Mouse (Mus musculus) liver, embryonic 12.5 days (tissue): ENCODE measurements around the gene Slc9b1. TPM values are rescaled to one million over a fixed set of nuclear protein-coding genes. Genes with fewer than 3 reads are reported as not detected.

ENCODE experiments used
- ATAC-seq: fragments of 200-750 bp; cut with Nextera tagmentation; 2 replicates; pipeline ENCODE4 v1.8.0; 2017; ENCODE audit warnings: moderate number of reproducible peaks, mild to moderate bottlenecking, moderate library complexity
- H3K27ac ChIP-seq: fragments of 300-500 bp; sonication (generic); 2 replicates; pipeline ENCODE4 v1.5.1; 2016; ENCODE audit warnings: mild to moderate bottlenecking
- H3K27me3 ChIP-seq: fragments of 300-500 bp; sonication (generic); replicated peaks from 2 replicates; pipeline ENCODE4 v1.6.1; 2016; ENCODE audit warnings: mild to moderate bottlenecking, moderate library complexity
- H3K36me3 ChIP-seq: fragments of 300-500 bp; sonication (generic); 2 replicates; pipeline ENCODE4 v1.6.1; 2016; ENCODE audit warnings: mild to moderate bottlenecking, moderate library complexity
- H3K4me1 ChIP-seq: fragments of 300-500 bp; sonication (generic); 2 replicates; pipeline ENCODE4 v1.6.1; 2016
- H3K4me2 ChIP-seq: fragments of 300-500 bp; sonication (generic); 2 replicates; pipeline ENCODE4 v1.6.1; 2016; ENCODE audit warnings: mild to moderate bottlenecking, moderate library complexity
- H3K4me3 ChIP-seq: fragments of 300-500 bp; sonication (generic); 2 replicates; pipeline ENCODE4 v1.5.1; 2016; ENCODE audit warnings: mild to moderate bottlenecking, moderate library complexity
- H3K9ac ChIP-seq: fragments of 300-500 bp; sonication (generic); 2 replicates; pipeline ENCODE4 v1.6.1; 2016; ENCODE audit warnings: mild to moderate bottlenecking, moderate library complexity
- H3K9me3 ChIP-seq: fragments of 300-500 bp; sonication (generic); replicated peaks from 2 replicates; pipeline ENCODE4 v1.6.1; 2016; ENCODE audit warnings: mild to moderate bottlenecking, moderate library complexity
- WGBS: fragments of 180-500 bp; shearing (Covaris S2); methylation state at CpG from one replicate; pipeline ENCODE4 v1.1.7; 2016; ENCODE audit not compliant: insufficient replicate concordance; 5-methylcytosine and 5-hydroxymethylcytosine counted together
- polyA plus RNA-seq: library from polyadenylated mRNA; unstranded; fragments of >200 nt; fragmentation: Nextera tagmentation; extraction: Ambion mirVana; gene quantifications from 2 replicates; pipeline ENCODE4 v1.2.1, GENCODE M21; 2016

The Slc9b1 gene
- polyA plus RNA-seq, 1 experiment from 2014 or later: 0.07 TPM

DNA sequence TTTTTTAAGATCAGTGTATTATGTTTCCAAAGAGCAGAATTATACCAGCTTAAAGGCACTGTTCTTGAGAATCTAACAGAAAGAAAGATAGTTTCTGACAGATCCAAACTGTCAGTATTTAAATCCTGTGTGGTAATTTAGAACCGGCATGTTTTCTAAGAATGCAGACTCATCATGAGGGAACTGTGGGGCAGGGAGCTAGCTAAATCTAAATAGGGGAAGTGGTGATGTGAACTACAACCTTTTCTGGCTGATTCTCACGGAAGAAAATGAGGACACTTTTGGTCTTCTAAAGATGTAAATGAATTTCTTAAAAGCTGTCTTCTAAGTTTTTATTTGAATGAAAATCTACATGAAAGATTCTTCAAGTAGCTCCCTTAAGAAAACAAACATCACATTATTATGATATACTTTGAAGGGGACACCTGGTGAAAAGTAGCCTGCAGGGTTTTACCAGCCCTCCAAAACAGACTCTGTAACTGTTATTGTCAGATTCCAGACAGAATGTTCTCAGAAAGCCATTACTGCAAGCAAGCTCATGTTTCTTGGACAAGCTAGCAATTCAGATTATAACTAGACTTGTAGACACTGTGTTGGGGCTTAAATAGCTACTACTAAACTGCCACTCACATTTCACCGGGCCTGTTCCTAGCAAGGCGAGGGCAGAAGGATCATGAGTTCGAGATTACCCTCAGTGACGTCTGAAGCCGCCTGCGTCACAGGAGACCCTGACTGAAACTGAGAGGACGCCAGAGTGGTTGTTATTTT, 72.9 kb downstream of the Slc9b1 start:
- no peak for ATAC-seq
- Histone ChIP-seq H3K4me2 (peak overlapping the region; percentile 79), H3K36me3 (peaks cover 21% of the 10 kb centered on the region), H3K27ac (peak overlapping the region; percentile 78), H3K4me1 (peaks cover 35% of the 10 kb centered on the region), H3K27me3 (no peaks in the 10 kb centered on the region), H3K9ac (peak overlapping the region; percentile 86; the same call in 1 of the 2 replicates), H3K4me3 (peak overlapping the region; percentile 84; the same call in 1 of the 2 replicates), H3K9me3 (no peaks in the 10 kb centered on the region)
- WGBS: 55% methylated on average over 9 of the region's 9 CpGs

DNA sequence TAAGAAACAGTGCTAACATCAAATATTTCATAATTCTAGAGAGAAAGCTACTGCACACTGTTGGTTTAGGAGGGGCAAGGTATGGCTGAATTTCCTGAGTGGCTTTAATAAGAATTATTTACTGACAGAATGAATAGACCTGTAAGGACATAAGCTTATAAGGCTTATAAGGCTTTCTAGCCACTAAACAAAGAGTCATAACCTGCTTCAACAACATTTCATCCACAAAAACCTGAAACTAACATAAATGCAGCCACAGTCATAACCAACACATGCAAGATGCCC, 73.4 kb downstream of the Slc9b1 start:
- peaks cover 35% of the 10 kb centered on the region for H3K4me1 ChIP-seq
- no peaks in the 10 kb centered on the region for H3K27me3 ChIP-seq
- peak overlapping the region; percentile 86 for H3K9ac ChIP-seq
- no peaks in the 10 kb centered on the region for H3K9me3 ChIP-seq
- H3K4me3 ChIP-seq: peak overlapping the region; percentile 84
- peaks cover 20% of the 10 kb centered on the region for H3K36me3 ChIP-seq
- ATAC-seq: no peak
- H3K4me2 ChIP-seq: peak overlapping the region; percentile 79
- peak overlapping the region; percentile 78 for H3K27ac ChIP-seq

DNA sequence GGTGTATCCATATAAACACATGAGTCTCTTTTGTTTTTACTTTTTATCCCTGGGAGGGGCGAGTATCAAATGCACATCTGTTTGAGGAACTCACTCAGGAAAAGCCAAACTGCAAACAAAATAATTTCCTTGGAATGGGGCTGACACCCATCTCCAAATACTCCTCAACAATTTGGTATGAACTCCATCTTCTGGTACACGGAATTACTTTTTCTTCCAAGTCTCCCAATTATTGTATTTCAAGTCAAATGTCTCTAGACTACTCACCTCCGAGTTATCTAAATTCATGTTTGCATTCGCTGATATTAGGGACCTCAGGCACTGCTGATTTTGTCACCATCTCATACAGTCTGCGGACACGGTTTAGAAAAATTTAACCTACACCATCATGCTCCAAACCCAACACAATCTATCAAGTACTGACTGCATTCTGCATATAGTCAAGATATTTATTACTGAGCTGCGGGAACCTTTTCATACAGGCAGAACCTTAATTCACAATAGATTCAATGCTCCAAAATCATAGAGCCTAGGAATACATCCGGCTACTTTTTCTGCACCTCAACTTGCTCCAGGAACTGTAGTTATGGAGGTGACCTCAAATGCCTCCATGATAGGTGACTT, 74.5 kb downstream of the Slc9b1 start:
- H3K36me3 ChIP-seq: peaks cover 14% of the 10 kb centered on the region; the same call in 1 of the 2 replicates
- no peak for ATAC-seq
- H3K4me3 ChIP-seq: peak overlapping the region; percentile 84
- peak overlapping the region; percentile 79 for H3K4me2 ChIP-seq
- peak overlapping the region; percentile 86 for H3K9ac ChIP-seq
- peak overlapping the region; percentile 92 for H3K27ac ChIP-seq
- H3K4me1 ChIP-seq: peaks cover 35% of the 10 kb centered on the region
- WGBS: 10% methylated on average over 8 of the region's 8 CpGs
- H3K27me3 ChIP-seq: no peaks in the 10 kb centered on the region
- H3K9me3 ChIP-seq: no peaks in the 10 kb centered on the region

DNA sequence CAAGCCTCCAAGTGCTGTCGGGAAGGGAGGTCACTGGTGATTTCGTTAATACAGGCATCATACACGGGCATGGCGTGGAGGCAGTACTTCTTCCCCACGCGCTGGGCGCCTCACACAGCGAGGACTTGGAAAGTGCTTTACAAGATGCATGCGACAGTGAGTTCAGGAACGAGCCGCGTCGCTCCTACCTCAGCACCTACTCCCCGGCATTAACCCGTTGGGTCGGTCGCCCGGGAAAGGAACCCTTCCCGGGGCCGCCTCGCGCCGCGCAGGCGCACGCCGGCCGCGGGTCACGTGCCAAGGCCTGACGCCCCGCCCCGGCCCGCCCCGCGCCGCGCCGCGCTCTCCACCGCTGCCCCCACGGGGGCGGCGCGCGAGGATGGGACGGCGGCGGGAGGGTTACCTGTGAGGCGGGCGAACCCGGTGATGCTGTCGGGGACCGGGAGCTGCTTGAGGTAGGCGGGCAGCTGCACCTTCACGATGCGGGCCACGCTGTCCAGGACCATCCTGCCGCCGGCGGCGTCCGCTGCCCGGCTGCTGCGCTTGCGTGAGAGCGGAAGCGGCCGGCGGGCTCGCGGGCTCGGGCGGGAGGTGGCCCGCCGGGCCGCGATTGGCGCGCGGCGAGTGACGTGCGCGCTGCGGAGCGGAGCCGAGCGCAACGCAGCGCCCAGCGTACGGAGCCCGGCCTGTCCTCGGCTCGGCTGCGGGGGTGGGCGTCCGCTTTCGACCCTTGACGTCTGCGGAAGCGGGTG, 75.2 kb downstream of the Slc9b1 start:
- ATAC-seq: peak; percentile 96
- Histone ChIP-seq H3K4me1 (peaks cover 29% of the 10 kb centered on the region), H3K4me2 (peak overlapping the region; percentile 79), H3K27me3 (no peaks in the 10 kb centered on the region), H3K9ac (peak overlapping the region; percentile 86), H3K9me3 (no peaks in the 10 kb centered on the region), H3K4me3 (peak overlapping the region; percentile 84), H3K27ac (peak overlapping the region; percentile 92), H3K36me3 (peaks cover 8% of the 10 kb centered on the region; the same call in 1 of the 2 replicates)
- under 1% methylated on average over 81 of the region's 103 CpGs for WGBS

DNA sequence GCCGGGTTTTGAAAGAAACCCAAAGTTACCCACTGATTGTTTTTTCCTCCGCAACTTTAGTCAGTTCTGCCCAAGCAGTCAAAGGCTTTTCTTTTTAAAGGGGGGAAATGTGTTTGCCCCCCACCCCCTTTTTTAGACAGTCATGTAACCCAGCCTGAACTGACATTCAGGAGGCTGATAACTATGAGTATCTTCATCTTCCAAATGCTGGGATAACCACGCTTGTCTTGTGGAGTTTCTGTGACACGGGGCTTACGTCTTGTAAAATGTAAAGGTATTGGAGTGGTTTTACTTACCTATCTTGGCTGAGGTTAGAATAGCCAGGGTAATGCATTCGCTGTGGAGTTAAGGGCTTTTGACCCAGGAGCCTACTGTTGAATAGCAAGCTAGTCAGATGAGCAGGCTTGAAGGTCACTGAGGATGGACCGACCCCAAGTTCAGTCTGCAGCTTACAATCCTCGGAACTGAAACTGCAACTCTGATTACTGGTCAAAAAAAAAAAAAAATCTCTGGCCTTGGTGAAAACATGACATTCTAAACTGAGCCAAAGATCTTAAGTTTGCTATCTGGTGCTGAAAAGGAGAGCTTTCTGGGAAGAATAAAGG, 75.9 kb downstream of the Slc9b1 start, which contains the start of gene Cisd2:
Gene Cisd2 (minus strand): TSS at position 318 of the 605 bp plus-strand sequence.
- Histone ChIP-seq H3K9me3 (no peaks in the 10 kb centered on the region), H3K4me3 (peak within 1 kb of the TSS; percentile 84), H3K9ac (peak within 1 kb of the TSS; percentile 86), H3K36me3 (peaks cover 14% of the 10 kb centered on the region), H3K4me1 (peaks cover 29% of the 10 kb centered on the region), H3K27ac (peak within 1 kb of the TSS; percentile 92), H3K27me3 (no peaks in the 10 kb centered on the region), H3K4me2 (peak within 1 kb of the TSS; percentile 79)
- peak; percentile 8; the same call in 1 of the 2 replicates for ATAC-seq
- 2% methylated on average over 8 of the region's 8 CpGs for WGBS

DNA sequence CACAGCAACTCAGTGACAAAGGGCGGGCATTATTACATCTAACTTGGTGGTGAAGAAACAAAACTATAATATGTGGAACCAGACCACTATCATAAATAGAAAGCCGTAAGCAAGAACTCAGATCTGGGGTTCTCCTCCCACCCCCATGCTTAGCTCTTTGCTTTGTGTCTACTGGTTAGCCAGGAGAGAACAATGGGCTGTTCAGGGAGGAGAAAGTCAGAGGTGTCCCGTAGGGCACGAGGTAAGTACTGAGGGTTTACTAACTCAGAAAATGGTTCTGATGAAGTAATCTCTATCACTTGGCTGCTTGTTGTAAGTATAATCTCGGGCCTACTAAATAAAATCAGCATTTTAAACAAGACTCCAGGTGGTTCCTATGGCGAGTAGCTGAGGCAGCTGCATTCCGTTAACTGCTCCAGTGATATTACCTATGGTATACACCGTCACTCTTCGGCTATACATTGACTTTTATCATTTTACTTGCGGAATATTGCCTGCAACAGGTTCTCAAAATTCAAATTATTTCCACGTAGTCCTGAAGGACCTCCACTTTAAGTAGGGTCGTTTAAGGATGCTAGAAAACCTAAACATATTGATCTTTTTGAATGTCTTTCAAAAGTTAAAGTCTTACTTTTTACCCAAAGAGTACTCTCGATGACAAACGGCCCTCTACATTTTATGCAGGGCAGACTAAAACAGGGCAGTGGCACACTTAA, 89.2 kb downstream of the Slc9b1 start:
- peak overlapping the region; percentile 74 for H3K9ac ChIP-seq
- H3K9me3 ChIP-seq: no peaks in the 10 kb centered on the region
- H3K36me3 ChIP-seq: peaks cover 12% of the 10 kb centered on the region; the same call in 1 of the 2 replicates
- WGBS: 59% methylated on average over 14 of the region's 14 CpGs
- peaks cover 23% of the 10 kb centered on the region for H3K4me1 ChIP-seq
- no peaks in the 10 kb centered on the region for H3K27me3 ChIP-seq
- H3K4me2 ChIP-seq: peak overlapping the region; percentile 81
- ATAC-seq: no peak
- peak overlapping the region; percentile 78 for H3K4me3 ChIP-seq
- H3K27ac ChIP-seq: peak overlapping the region; percentile 76

DNA sequence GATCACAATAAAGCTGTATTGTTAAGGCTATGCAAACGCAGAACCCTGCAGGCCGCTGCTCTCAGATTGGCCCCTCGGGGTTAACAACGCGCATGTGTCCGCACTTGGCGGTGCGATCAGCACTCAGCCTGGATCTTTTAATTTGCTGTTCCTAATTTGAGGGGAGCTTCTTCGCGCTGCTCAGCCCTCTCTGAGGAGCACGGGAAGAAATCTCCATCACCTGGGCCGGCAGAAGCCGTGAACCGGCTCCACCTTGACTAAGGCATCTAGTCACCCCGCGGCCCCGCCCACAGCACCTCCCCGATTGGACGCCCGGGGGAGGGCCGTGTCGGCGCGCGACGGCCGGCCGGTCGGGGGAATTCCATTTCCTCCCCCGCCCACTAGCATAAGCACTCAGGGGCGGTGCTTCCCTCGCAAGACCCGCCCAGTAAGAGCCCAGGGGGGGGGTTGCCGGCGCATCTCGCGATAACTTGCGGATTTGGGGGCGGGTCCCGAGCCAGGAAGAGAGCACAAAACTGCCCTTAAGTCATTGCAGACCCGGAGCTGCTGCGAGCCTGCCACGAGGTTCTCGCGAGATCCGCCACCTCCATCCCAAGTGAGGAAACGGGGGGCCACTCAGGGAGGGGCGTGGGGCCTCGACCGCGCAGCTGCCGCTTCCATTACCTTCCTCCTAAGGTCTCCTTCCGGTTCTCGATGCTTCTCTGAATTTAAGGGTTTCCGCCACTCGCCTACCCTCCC, 90.1 kb downstream of the Slc9b1 start, which contains the start of gene Ube2d3:
Gene Ube2d3 (plus strand): TSS at position 392 of the 738 bp plus-strand sequence.
- ATAC-seq: peak; percentile 85
- Histone ChIP-seq H3K9ac (peak within 1 kb of the TSS; percentile 97), H3K27ac (peak within 1 kb of the TSS; percentile 100), H3K36me3 (peaks cover 16% of the 10 kb centered on the region; the same call in 1 of the 2 replicates), H3K27me3 (no peaks in the 10 kb centered on the region), H3K4me1 (peaks cover 28% of the 10 kb centered on the region), H3K4me3 (peak within 1 kb of the TSS; percentile 78), H3K9me3 (no peaks in the 10 kb centered on the region), H3K4me2 (peak within 1 kb of the TSS; percentile 81)
- WGBS: 0% methylated on average over 55 of the region's 56 CpGs

DNA sequence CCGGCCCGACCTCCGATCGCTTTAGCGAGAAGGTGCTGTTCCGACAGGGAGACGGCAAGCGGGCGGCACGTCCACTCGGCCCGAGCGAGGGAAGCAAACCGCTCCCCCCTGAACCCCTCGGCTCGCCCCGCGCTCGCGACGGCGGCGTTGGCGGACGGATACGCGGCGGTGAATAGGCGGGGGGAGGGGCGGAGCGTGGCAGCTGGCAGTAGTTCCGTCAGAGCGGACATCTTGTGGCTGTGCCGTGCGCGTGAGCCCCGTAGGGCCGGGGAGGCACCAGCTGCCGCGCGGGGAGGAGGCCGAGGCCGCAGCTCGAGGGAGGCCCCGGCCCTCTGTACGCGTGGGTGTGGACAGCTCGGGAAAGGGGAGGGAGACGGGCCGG, 90.7 kb downstream of the Slc9b1 start:
- no peaks in the 10 kb centered on the region for H3K9me3 ChIP-seq
- peaks cover 22% of the 10 kb centered on the region for H3K36me3 ChIP-seq
- no peaks in the 10 kb centered on the region for H3K27me3 ChIP-seq
- peak overlapping the region; percentile 81 for H3K4me2 ChIP-seq
- WGBS: 2% methylated on average over 46 of the region's 50 CpGs
- peak overlapping the region; percentile 97 for H3K9ac ChIP-seq
- H3K4me1 ChIP-seq: peaks cover 34% of the 10 kb centered on the region
- H3K4me3 ChIP-seq: peak overlapping the region; percentile 78
- H3K27ac ChIP-seq: peak overlapping the region; percentile 100
- ATAC-seq: peak; percentile 65

DNA sequence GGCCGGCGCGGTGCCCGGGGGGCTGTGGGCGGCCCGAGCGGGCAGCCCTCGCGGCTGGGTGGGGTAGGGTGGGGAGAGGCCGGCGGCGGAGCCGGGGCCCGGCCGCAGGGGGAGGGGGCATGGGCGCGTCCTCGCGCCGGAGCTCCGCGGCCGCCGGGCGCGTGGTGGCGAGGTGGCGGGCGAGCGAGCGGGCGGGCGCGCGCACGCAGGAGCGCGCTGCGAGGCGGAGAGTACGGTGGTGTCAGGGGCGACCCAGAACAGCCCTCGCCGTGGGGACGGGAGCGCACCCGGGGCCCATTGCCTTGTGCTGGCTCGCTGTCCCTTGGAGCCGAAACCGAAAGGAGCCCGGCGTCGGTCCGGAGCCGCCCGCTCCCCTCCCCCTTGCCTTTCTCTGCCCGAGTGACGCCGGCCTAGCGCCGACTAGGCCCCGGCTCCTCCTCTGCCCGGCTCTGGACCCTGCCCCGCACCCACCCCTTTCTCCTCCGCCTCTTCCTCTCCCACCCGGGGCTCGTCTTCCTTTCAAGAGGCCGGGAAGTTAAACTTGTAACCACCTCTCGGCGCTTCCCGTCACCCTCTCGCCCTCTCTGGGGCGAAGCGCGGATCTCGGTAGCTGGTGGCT, 91.2 kb downstream of the Slc9b1 start:
- Histone ChIP-seq H3K36me3 (peaks cover 26% of the 10 kb centered on the region), H3K4me3 (peak overlapping the region; percentile 78), H3K27me3 (no peaks in the 10 kb centered on the region), H3K4me2 (peak overlapping the region; percentile 81), H3K9me3 (no peaks in the 10 kb centered on the region), H3K27ac (peak overlapping the region; percentile 100), H3K9ac (peak overlapping the region; percentile 97), H3K4me1 (peaks cover 38% of the 10 kb centered on the region)
- ATAC-seq: peak; percentile 68
- WGBS: under 1% methylated on average over 51 of the region's 76 CpGs

DNA sequence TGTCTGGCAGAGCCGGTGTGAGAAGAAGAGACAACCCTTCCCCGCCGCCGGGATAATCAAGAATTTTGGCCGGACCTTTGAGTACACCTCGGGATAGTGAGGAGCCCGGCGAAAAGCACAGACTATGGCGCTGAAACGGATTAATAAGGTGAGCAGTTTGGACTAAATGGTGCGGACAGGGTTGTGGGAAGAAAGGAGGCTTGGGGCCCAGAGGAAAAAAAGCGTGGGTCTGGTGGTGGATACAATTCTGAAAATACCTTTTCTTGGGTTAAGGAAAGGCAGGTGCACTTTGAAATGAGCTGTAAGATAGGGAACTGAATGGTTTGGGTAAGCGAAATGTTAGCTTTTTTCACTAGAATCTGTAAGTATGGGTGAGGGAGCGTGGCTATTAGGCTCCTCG, 91.8 kb downstream of the Slc9b1 start:
- Histone ChIP-seq H3K27ac (peak overlapping the region; percentile 100), H3K27me3 (no peaks in the 10 kb centered on the region), H3K36me3 (peaks cover 28% of the 10 kb centered on the region), H3K4me1 (peaks cover 38% of the 10 kb centered on the region), H3K4me3 (peak overlapping the region; percentile 78), H3K9ac (peak overlapping the region; percentile 97), H3K4me2 (peak overlapping the region; percentile 81), H3K9me3 (no peaks in the 10 kb centered on the region)
- no peak for ATAC-seq
- WGBS: 1% methylated on average over 15 of the region's 15 CpGs
